Mouse (Mus musculus): ENCODE measurements around the gene Ifna14. TPM values are rescaled to one million over a fixed set of nuclear protein-coding genes. Genes with fewer than 3 reads are reported as not detected.

Ifna14 gene
- total RNA-seq, 1 experiment: not detected

DNA sequence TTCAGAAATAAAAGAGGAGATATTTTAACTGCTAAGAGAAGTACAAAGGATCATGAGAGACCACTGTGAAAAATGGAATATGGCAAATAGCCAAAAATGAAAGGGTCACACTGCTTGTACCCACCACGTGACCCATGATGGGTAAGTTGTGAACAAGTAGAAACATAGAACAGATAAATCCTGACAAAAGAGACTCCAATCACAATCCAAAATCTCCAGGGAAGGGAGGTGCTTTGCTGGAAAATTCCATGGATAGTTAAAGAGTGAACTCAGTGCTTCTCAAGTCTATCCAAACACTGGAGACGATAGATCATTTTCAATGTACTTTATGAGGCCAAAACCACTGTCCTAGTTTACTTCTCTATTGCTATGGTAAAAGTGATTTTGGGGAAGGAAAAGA lies 40.7 kb downstream of the Ifna14 start:
- in situ Hi-C loops (cut with MboI; ENCODE audit: low sequenced_read_pairs in 2 of 2, unreplicated experiment in 2 of 2): loop anchor here in 1 of 2 experiments (25.0 kb wide), 1 partner anchor 494 kb away; the partner anchor contains the start of gene Mllt3
- Histone ChIP-seq H3K4me3 (ENCODE audit: insufficient read depth in 1 of 2, low read depth in 1 of 2, low read length in 2 of 2, poor library complexity in 1 of 2, severe bottlenecking in 1 of 2) (no peak overlapping the region), H3K9me3 (ENCODE audit: control insufficient read depth, insufficient read depth, low read depth, low read length) (no peaks in the 10 kb centered on the region), H3K4me1 (ENCODE audit: control insufficient read depth in 2 of 2, insufficient read depth in 2 of 2, low read length in 2 of 2, poor library complexity in 1 of 2) (no peaks in the 10 kb centered on the region), H3K36me3 (ENCODE audit: control insufficient read depth, insufficient read depth, low read length, poor library complexity, severe bottlenecking) (no peaks in the 10 kb centered on the region), H3K9ac (ENCODE audit: insufficient read depth, low read depth, low read length, poor library complexity, severe bottlenecking) (no peak overlapping the region), H3K27ac (ENCODE audit: insufficient read depth, low read depth, low read length, poor library complexity, severe bottlenecking) (no peak overlapping the region)
- DNase-seq (ENCODE audit: low read depth, low spot score): no peak
- no peak for TF ChIP-seq ZC3H11A (IDR thresholded peaks at IDR 0.05; ENCODE audit: borderline replicate concordance, low read depth, low read length)
- no peak for TF ChIP-seq CHD2 (IDR thresholded peaks at IDR 0.05; ENCODE audit: low read depth, low read length)
- no peak for TF ChIP-seq HCFC1 (IDR thresholded peaks at IDR 0.05; ENCODE audit: borderline replicate concordance, insufficient read depth, low read length)
- no peak for TF ChIP-seq MAFK (IDR thresholded peaks at IDR 0.05; ENCODE audit: insufficient read depth, low read depth, low read length)

DNA sequence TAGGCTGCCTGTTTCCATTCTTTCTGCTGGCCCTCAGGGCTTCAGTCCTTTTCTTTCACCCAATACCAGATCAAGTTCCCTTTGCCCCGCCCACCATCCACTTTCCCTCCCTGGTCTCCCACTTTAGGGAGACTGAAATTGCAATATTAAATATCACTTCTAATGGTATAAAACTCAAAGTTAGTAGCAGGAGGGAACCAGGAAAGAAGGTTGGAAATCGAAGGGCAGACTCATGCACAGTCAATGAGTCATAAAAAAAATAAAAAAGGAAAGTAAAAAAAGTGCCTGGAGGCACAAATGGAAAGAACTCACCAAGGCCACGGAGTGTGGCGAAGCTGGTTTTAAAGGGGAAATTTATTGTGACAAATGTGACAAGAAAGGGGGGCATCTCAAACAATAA lies 41.3 kb downstream of the Ifna14 start:
- Histone ChIP-seq H3K27ac (ENCODE audit: insufficient read depth, low read depth, low read length, poor library complexity, severe bottlenecking) (no peak overlapping the region), H3K9ac (ENCODE audit: insufficient read depth, low read depth, low read length, poor library complexity, severe bottlenecking) (no peak overlapping the region), H3K4me1 (ENCODE audit: control insufficient read depth in 2 of 2, insufficient read depth in 2 of 2, low read length in 2 of 2, poor library complexity in 1 of 2) (no peaks in the 10 kb centered on the region), H3K36me3 (ENCODE audit: control insufficient read depth, insufficient read depth, low read length, poor library complexity, severe bottlenecking) (no peaks in the 10 kb centered on the region), H3K9me3 (ENCODE audit: control insufficient read depth, insufficient read depth, low read depth, low read length) (no peaks in the 10 kb centered on the region), H3K4me3 (ENCODE audit: insufficient read depth in 1 of 2, low read depth in 1 of 2, low read length in 2 of 2, poor library complexity in 1 of 2, severe bottlenecking in 1 of 2) (no peak overlapping the region)
- in situ Hi-C loops (cut with MboI; ENCODE audit: low sequenced_read_pairs in 2 of 2, unreplicated experiment in 2 of 2): loop anchor here in 1 of 2 experiments (25.0 kb wide), 1 partner anchor 493 kb away; the partner anchor contains the start of gene Mllt3
- no peak for DNase-seq (ENCODE audit: low read depth, low spot score)
- TF ChIP-seq HCFC1 (IDR thresholded peaks at IDR 0.05; ENCODE audit: borderline replicate concordance, insufficient read depth, low read length) (no peak), MAFK (IDR thresholded peaks at IDR 0.05; ENCODE audit: insufficient read depth, low read depth, low read length) (no peak), ZNF384 (IDR thresholded peaks at IDR 0.05; ENCODE audit: low read depth, low read length) (no peak), CHD2 (IDR thresholded peaks at IDR 0.05; ENCODE audit: low read depth, low read length) (no peak), ZC3H11A (IDR thresholded peaks at IDR 0.05; ENCODE audit: borderline replicate concordance, low read depth, low read length) (no peak)

DNA sequence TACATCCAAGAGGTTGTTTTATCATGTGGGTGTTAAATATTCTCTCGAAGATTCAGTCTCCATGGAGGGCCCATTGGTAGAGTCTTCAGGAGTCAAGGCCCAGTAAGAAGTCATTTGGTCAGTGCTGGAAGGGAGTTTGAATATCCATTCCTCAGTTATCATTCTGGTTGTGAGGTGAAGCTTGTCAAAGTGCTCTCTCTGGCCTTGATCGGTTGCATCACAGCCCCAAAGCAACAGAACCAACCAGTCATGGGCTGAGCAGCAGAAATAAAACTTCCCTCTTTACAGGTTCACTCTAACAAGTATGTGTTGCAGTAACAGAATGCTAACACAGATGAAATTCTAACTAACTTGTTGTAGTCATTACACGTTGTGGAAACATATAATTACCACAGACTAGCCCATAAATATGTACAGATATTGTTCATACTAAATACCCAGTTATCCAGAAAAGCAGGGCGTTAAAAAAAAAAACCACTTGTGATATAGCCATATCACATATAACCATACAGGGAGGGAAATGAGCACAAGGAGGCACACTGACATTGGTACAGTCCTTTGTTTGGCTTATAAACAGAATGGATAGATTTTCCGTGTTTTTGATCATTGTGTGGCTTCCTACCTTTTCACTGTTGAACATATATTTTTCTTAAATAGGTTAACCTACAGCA lies 45.1 kb downstream of the Ifna14 start:
- Histone ChIP-seq H3K4me3 (ENCODE audit: insufficient read depth in 1 of 2, low read depth in 1 of 2, low read length in 2 of 2, poor library complexity in 1 of 2, severe bottlenecking in 1 of 2) (no peak overlapping the region), H3K9ac (ENCODE audit: insufficient read depth, low read depth, low read length, poor library complexity, severe bottlenecking) (no peak overlapping the region), H3K36me3 (ENCODE audit: control insufficient read depth, insufficient read depth, low read length, poor library complexity, severe bottlenecking) (no peaks in the 10 kb centered on the region), H3K4me1 (ENCODE audit: control insufficient read depth in 2 of 2, insufficient read depth in 2 of 2, low read length in 2 of 2, poor library complexity in 1 of 2) (no peaks in the 10 kb centered on the region), H3K27ac (ENCODE audit: insufficient read depth, low read depth, low read length, poor library complexity, severe bottlenecking) (no peak overlapping the region), H3K9me3 (ENCODE audit: control insufficient read depth, insufficient read depth, low read depth, low read length) (no peaks in the 10 kb centered on the region)
- in situ Hi-C loops (cut with MboI; ENCODE audit: low sequenced_read_pairs in 2 of 2, unreplicated experiment in 2 of 2): loop anchor here in 1 of 2 experiments (25.0 kb wide), 1 partner anchor 489 kb away; the partner anchor contains the start of gene Mllt3
- TF ChIP-seq ZC3H11A (IDR thresholded peaks at IDR 0.05; ENCODE audit: borderline replicate concordance, low read depth, low read length) (no peak), MAFK (IDR thresholded peaks at IDR 0.05; ENCODE audit: insufficient read depth, low read depth, low read length) (no peak), CHD2 (IDR thresholded peaks at IDR 0.05; ENCODE audit: low read depth, low read length) (no peak), HCFC1 (IDR thresholded peaks at IDR 0.05; ENCODE audit: borderline replicate concordance, insufficient read depth, low read length) (no peak), ZNF384 (IDR thresholded peaks at IDR 0.05; ENCODE audit: low read depth, low read length) (no peak)
- DNase-seq (ENCODE audit: low read depth, low spot score): no peak

DNA sequence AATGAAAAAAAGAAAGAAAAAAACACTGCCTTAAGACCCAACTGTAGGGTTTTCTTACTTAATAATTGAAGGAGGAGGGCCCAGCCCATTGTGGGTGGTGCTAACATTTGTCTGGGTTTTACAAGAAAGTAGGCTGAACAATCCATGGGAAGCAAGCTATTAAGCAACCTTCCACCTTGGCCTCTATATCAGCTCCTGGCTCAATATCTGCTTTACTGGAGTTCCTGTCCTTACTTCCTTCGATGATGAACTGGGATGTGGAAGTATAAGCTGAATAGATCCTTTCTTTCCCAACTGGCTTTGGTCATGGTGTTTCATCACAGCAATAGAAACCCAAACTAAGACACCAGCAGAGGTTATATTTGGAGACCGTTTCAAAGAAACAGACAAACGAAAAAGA lies 46.2 kb downstream of the Ifna14 start:
- no peak overlapping the region for H3K9ac ChIP-seq (ENCODE audit: insufficient read depth, low read depth, low read length, poor library complexity, severe bottlenecking)
- in situ Hi-C loops (cut with MboI; ENCODE audit: low sequenced_read_pairs in 2 of 2, unreplicated experiment in 2 of 2): loop anchor here in 1 of 2 experiments (25.0 kb wide), 1 partner anchor 488 kb away; the partner anchor contains the start of gene Mllt3
- H3K4me1 ChIP-seq (ENCODE audit: control insufficient read depth in 2 of 2, insufficient read depth in 2 of 2, low read length in 2 of 2, poor library complexity in 1 of 2): no peaks in the 10 kb centered on the region
- no peaks in the 10 kb centered on the region for H3K9me3 ChIP-seq (ENCODE audit: control insufficient read depth, insufficient read depth, low read depth, low read length)
- no peak overlapping the region for H3K4me3 ChIP-seq (ENCODE audit: insufficient read depth in 1 of 2, low read depth in 1 of 2, low read length in 2 of 2, poor library complexity in 1 of 2, severe bottlenecking in 1 of 2)
- TF ChIP-seq MAFK (IDR thresholded peaks at IDR 0.05; ENCODE audit: insufficient read depth, low read depth, low read length): no peak
- no peak for TF ChIP-seq HCFC1 (IDR thresholded peaks at IDR 0.05; ENCODE audit: borderline replicate concordance, insufficient read depth, low read length)
- TF ChIP-seq CHD2 (IDR thresholded peaks at IDR 0.05; ENCODE audit: low read depth, low read length): no peak
- TF ChIP-seq ZC3H11A (IDR thresholded peaks at IDR 0.05; ENCODE audit: borderline replicate concordance, low read depth, low read length): no peak
- TF ChIP-seq ZNF384 (IDR thresholded peaks at IDR 0.05; ENCODE audit: low read depth, low read length): no peak
- no peak overlapping the region for H3K27ac ChIP-seq (ENCODE audit: insufficient read depth, low read depth, low read length, poor library complexity, severe bottlenecking)
- no peak for DNase-seq (ENCODE audit: low read depth, low spot score)
- H3K36me3 ChIP-seq (ENCODE audit: control insufficient read depth, insufficient read depth, low read length, poor library complexity, severe bottlenecking): no peaks in the 10 kb centered on the region

Data from ES-E14 (cell line).